Mouse (Mus musculus) heart, postnatal 0 days (tissue): ENCODE measurements around the gene Lamtor3.

Source experiments
- CTCF ChIP-seq: IDR thresholded peaks from 2 replicates; pipeline ENCODE4 v1.5.1; 2016; ENCODE audit warnings: antibody characterized with exemption, control low read depth, low read depth
- EP300 ChIP-seq: IDR thresholded peaks from 2 replicates; pipeline ENCODE4 v1.6.1; 2016; ENCODE audit warnings: antibody characterized with exemption, low read depth

DNA sequence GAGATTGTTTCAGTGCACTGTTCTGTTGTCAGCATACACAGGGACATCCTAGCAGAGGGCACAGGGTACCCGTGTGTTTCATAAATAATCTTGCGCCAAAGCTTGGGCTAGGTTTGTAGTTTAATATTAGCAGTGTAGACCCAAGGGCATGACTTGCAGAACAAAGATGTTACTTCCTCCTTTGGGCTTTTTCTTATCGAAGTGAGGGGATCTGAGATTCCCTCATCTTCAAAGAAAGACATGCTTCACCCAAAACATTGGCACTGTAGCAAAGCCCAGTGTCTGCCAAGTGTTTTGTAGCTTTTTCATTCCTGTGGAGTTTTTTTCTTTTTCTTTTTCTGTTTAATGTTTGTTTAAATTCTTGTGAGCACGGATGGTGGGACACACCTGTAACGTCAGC is 20.6 kb upstream of the Lamtor3 start:
- no peak for TF ChIP-seq CTCF
- no peak for TF ChIP-seq EP300
